Mouse (Mus musculus): ENCODE measurements at regions not wholly inside any gene's neighbourhood (a gene's known extent, or its start where the extent isn't known, plus 50 kb on each side); places are given as distances from the start of the nearest gene placed in this dataset.

DNA sequence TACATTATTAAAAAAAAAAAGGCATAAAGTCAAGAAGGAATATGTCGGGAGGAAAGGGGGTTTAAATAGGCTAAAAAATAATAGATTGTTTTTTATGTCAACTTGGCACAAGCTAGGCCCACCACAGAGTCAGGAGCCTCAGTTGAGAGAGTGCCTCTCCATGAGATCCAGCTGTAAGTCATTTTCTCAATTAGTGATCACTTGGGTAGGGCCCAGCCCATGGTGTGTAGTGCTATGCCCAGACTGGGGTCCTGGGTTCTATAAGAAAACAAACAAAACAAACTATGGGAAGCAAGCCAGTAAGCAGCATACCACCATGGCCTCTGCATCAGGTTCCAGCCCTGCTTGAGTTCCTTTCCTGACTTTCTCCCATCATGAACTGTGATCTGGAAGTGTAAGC lies 1283.0 kb upstream of the Lrrc6 start:
- TF ChIP-seq CTCF (IDR thresholded peaks at IDR 0.05; ENCODE audit: low read depth, low read length) (no peak), POLR2A (IDR thresholded peaks at IDR 0.05; ENCODE audit: borderline replicate concordance, low read depth, low read length) (no peak)
